Mouse (Mus musculus): ENCODE results near the gene Cpz.
A peak's percentile ranks its signal among the peaks of the same experiment; 100 is the strongest.

- TF ChIP-seq GATA1 (IDR thresholded peaks at IDR 0.05; ENCODE audit: borderline replicate concordance, low read length) (no peak), CTCF (IDR thresholded peaks at IDR 0.05; ENCODE audit: low read depth, low read length) (peak; percentile 82), POLR2AphosphoS5 (IDR thresholded peaks at IDR 0.05; ENCODE audit: insufficient replicate concordance, low read depth, low read length) (no peak)
Observed at GRCm38 (mm10) chr5:35530442-35530841, 4.9 kb upstream of the Cpz start.

Measured in G1E (cell line).